Mouse (Mus musculus): ENCODE data around the gene Dxo. TPM values are rescaled to one million over a fixed set of nuclear protein-coding genes. Genes with fewer than 3 reads are reported as not detected.

Gene Dxo
- 63.9 and 83.5 TPM in 2 replicates for polyA plus RNA-seq (2012; rRNA removed; ENCODE audit: low replicate concordance)

GRCm38 (mm10) chr17:34836856-34837221, at the start of gene Dxo, which contains the start of gene Stk19:
Dxo (plus strand) TSS chr17:34837019.
Stk19 (minus strand) TSS chr17:34836945.

GRCm38 (mm10) chr17:34804301-34804700, 32.5 kb upstream of the Dxo start, which contains the start of gene Cyp21a1:
Cyp21a1 (minus strand) TSS chr17:34804561.

GRCm38 (mm10) chr17:34849722-34850516, 13.1 kb downstream of the Dxo start, which contains the start of the genes Skiv2l and Nelfe:
Skiv2l (minus strand) TSS chr17:34850210.
Nelfe (plus strand) TSS chr17:34850391.

GRCm38 (mm10) chr17:34862416-34863081, 25.7 kb downstream of the Dxo start, which contains the start of gene Cfb:
Cfb (minus strand) TSS chr17:34862518.

GRCm38 (mm10) chr17:34879336-34879879, 42.6 kb downstream of the Dxo start, which contains the start of gene Zbtb12:
Zbtb12 (plus strand) TSS chr17:34879483.

GRCm38 (mm10) chr17:34881683-34882310, 45.0 kb downstream of the Dxo start, which contains the start of gene Gm20547:
Gm20547 (minus strand) TSS chr17:34882042.

Other genes starting within 250 kb of the Dxo start
- gene Gpsm3, start 247.2 kb upstream of the Dxo start, polyA plus RNA-seq (2012; rRNA removed; ENCODE audit: low replicate concordance) = 6.9 and 13.4 TPM in 2 replicates
- gene Pbx2, start 245.8 kb upstream of the Dxo start, polyA plus RNA-seq (2012; rRNA removed; ENCODE audit: low replicate concordance) = 30.5 and 44.4 TPM in 2 replicates
- 1.5 and 1.9 TPM in 2 replicates for gene Ager, start 239.2 kb upstream of the Dxo start, polyA plus RNA-seq (2012; rRNA removed; ENCODE audit: low replicate concordance)
- 133 and 182 TPM in 2 replicates for gene Rnf5, start 233.3 kb upstream of the Dxo start, polyA plus RNA-seq (2012; rRNA removed; ENCODE audit: low replicate concordance)
- gene Agpat1, start 232.8 kb upstream of the Dxo start, polyA plus RNA-seq (2012; rRNA removed; ENCODE audit: low replicate concordance) = 355 and 550 TPM in 2 replicates
- gene Egfl8, start 221.0 kb upstream of the Dxo start, polyA plus RNA-seq (2012; rRNA removed; ENCODE audit: low replicate concordance) = 1.4 and 2.1 TPM in 2 replicates
- 25.9 and 43.4 TPM in 2 replicates for gene Ppt2, start 208.5 kb upstream of the Dxo start, polyA plus RNA-seq (2012; rRNA removed; ENCODE audit: low replicate concordance)
- 7.7 and 10.5 TPM in 2 replicates for gene Prrt1, start 207.5 kb upstream of the Dxo start, polyA plus RNA-seq (2012; rRNA removed; ENCODE audit: low replicate concordance)
- gene Fkbpl, start 192.3 kb upstream of the Dxo start, polyA plus RNA-seq (2012; rRNA removed; ENCODE audit: low replicate concordance) = 1.8 and 2.4 TPM in 2 replicates
- gene Atf6b, start 189.9 kb upstream of the Dxo start, polyA plus RNA-seq (2012; rRNA removed; ENCODE audit: low replicate concordance) = 67.2 and 71.2 TPM in 2 replicates
- gene Tnxb, start 166.5 kb upstream of the Dxo start, polyA plus RNA-seq (2012; rRNA removed; ENCODE audit: low replicate concordance) = 10.1 and 15.3 TPM in 2 replicates
- 13.4 and 20.2 TPM in 2 replicates for gene C4b, start 93.1 kb upstream of the Dxo start, polyA plus RNA-seq (2012; rRNA removed; ENCODE audit: low replicate concordance)
- 4.3 and 8.4 TPM in 2 replicates for gene Cyp21a1, start 32.5 kb upstream of the Dxo start, polyA plus RNA-seq (2012; rRNA removed; ENCODE audit: low replicate concordance)
- gene Stk19, start 74 bp upstream of the Dxo start, polyA plus RNA-seq (2012; rRNA removed; ENCODE audit: low replicate concordance) = 55.2 and 59.8 TPM in 2 replicates
- gene Skiv2l, start 13.2 kb downstream of the Dxo start, polyA plus RNA-seq (2012; rRNA removed; ENCODE audit: low replicate concordance) = 66.9 and 74.8 TPM in 2 replicates
- gene Nelfe, start 13.4 kb downstream of the Dxo start, polyA plus RNA-seq (2012; rRNA removed; ENCODE audit: low replicate concordance) = 14.9 and 36.1 TPM in 2 replicates
- gene Cfb, start 25.5 kb downstream of the Dxo start, polyA plus RNA-seq (2012; rRNA removed; ENCODE audit: low replicate concordance) = 16.5 and 49.9 TPM in 2 replicates
- gene Zbtb12, start 42.5 kb downstream of the Dxo start, polyA plus RNA-seq (2012; rRNA removed; ENCODE audit: low replicate concordance) = 6.2 and 6.7 TPM in 2 replicates
- not detected in 2 replicates for gene Gm20547, start 45.0 kb downstream of the Dxo start, polyA plus RNA-seq (2012; rRNA removed; ENCODE audit: low replicate concordance)
- 5.1 and 6.8 TPM in 2 replicates for gene C2, start 61.2 kb downstream of the Dxo start, polyA plus RNA-seq (2012; rRNA removed; ENCODE audit: low replicate concordance)
- 206 and 215 TPM in 2 replicates for gene Ehmt2, start 61.5 kb downstream of the Dxo start, polyA plus RNA-seq (2012; rRNA removed; ENCODE audit: low replicate concordance)
- gene Slc44a4, start 77.4 kb downstream of the Dxo start, polyA plus RNA-seq (2012; rRNA removed; ENCODE audit: low replicate concordance) = 74.7 and 81.1 TPM in 2 replicates
- gene Neu1, start 94.2 kb downstream of the Dxo start, polyA plus RNA-seq (2012; rRNA removed; ENCODE audit: low replicate concordance) = 40.9 and 52.9 TPM in 2 replicates
- 5.4 and 9.5 TPM in 2 replicates for gene Hspa1b, start 122.2 kb downstream of the Dxo start, polyA plus RNA-seq (2012; rRNA removed; ENCODE audit: low replicate concordance)
- gene Gm20481, start 132.9 kb downstream of the Dxo start, polyA plus RNA-seq (2012; rRNA removed; ENCODE audit: low replicate concordance) = not detected in 2 replicates
- gene Hspa1a, start 135.1 kb downstream of the Dxo start, polyA plus RNA-seq (2012; rRNA removed; ENCODE audit: low replicate concordance) = 4.9 and 6.7 TPM in 2 replicates
- gene Hspa1l, start 135.7 kb downstream of the Dxo start, polyA plus RNA-seq (2012; rRNA removed; ENCODE audit: low replicate concordance) = 0.15 and 0.22 TPM in 2 replicates
- gene Lsm2, start 144.8 kb downstream of the Dxo start, polyA plus RNA-seq (2012; rRNA removed; ENCODE audit: low replicate concordance) = 88.2 and 110 TPM in 2 replicates
- 142 and 150 TPM in 2 replicates for gene Vars, start 164.0 kb downstream of the Dxo start, polyA plus RNA-seq (2012; rRNA removed; ENCODE audit: low replicate concordance)
- 1.6 and 2.0 TPM in 2 replicates for gene Vwa7, start 179.6 kb downstream of the Dxo start, polyA plus RNA-seq (2012; rRNA removed; ENCODE audit: low replicate concordance)
- 0.41 and 0.69 TPM in 2 replicates for gene Sapcd1, start 191.0 kb downstream of the Dxo start, polyA plus RNA-seq (2012; rRNA removed; ENCODE audit: low replicate concordance)
- 2.0 and 5.6 TPM in 2 replicates for gene Msh5, start 209.7 kb downstream of the Dxo start, polyA plus RNA-seq (2012; rRNA removed; ENCODE audit: low replicate concordance)
- gene Clic1, start 212.9 kb downstream of the Dxo start, polyA plus RNA-seq (2012; rRNA removed; ENCODE audit: low replicate concordance) = 133 and 202 TPM in 2 replicates
- 13.4 and 17.5 TPM in 2 replicates for gene Ddah2, start 222.0 kb downstream of the Dxo start, polyA plus RNA-seq (2012; rRNA removed; ENCODE audit: low replicate concordance)
- 0.85 and 7.5 TPM in 2 replicates for gene Ly6g6c, start 228.4 kb downstream of the Dxo start, polyA plus RNA-seq (2012; rRNA removed; ENCODE audit: low replicate concordance)
- gene Mpig6b, start 229.2 kb downstream of the Dxo start, polyA plus RNA-seq (2012; rRNA removed; ENCODE audit: low replicate concordance) = 0.18 and 0.55 TPM in 2 replicates
- gene Ly6g6e, start 239.9 kb downstream of the Dxo start, polyA plus RNA-seq (2012; rRNA removed; ENCODE audit: low replicate concordance) = 0.15 and 29.8 TPM in 2 replicates
- gene Ly6g6d, start 241.0 kb downstream of the Dxo start, polyA plus RNA-seq (2012; rRNA removed; ENCODE audit: low replicate concordance) = 5.8 and 13.6 TPM in 2 replicates
- gene Ly6g6f, start 248.6 kb downstream of the Dxo start, polyA plus RNA-seq (2012; rRNA removed; ENCODE audit: low replicate concordance) = 3.3 and 4.6 TPM in 2 replicates

Data from duodenum, adult 2 months (tissue).